Mouse (Mus musculus): ENCODE results near the gene Nlk.
"Not testable (repeated sequence)": the region's sequence is repeated elsewhere in the genome, so short reads cannot be mapped to it uniquely, and the experiment has no call there.

GRCm38 (mm10) chr11:78648405-78648804, 48.8 kb downstream of the Nlk start:
- TF ChIP-seq POLR2A (IDR thresholded peaks at IDR 0.05; ENCODE audit: extremely low read depth, insufficient read depth, low read length); CTCF (IDR thresholded peaks at IDR 0.05; ENCODE audit: low read depth, low read length): not testable (repeated sequence)

Measured in liver, adult 2 months (tissue).